Mouse (Mus musculus) embryonic fibroblast, embryonic 13.5 days (primary cell): Measurements from ENCODE around the gene Marc1.

Experiments
- CTCF ChIP-seq: IDR thresholded peaks from 2 replicates; pipeline ENCODE4 v1.5.1; 2011; ENCODE audit warnings: mild to moderate bottlenecking, control low read depth, low read length, moderate library complexity, borderline replicate concordance; ENCODE audit not compliant: insufficient read depth
- POLR2A ChIP-seq: IDR thresholded peaks from 2 replicates; pipeline ENCODE4 v1.6.1; 2011; ENCODE audit warnings: low read depth, mild to moderate bottlenecking, control low read depth, low read length, moderate library complexity

DNA sequence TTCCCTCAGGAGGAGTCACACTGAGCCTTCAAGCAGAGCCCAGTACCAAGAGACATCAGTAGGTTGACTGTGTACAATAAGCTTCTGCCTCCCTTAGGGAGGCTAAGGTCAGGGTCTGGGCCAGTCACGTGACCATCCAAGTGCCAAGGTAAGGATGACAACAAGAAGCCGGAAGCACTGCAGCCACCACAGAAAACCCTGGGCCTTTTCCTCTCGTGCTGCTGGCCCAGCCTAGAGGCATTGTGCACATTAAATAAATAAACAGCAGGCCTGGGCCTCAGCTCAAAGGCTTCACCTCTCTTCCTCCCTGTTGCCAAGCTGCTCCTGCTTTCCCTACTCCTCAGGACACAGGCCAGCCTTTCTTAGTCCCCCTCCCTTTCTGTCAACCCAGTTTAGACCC is 49.2 kb upstream of the Marc1 start:
- TF ChIP-seq CTCF (no peak), POLR2A (no peak)
